Mouse (Mus musculus): Measurements from ENCODE around the gene Rbp1. TPM values are rescaled to one million over a fixed set of nuclear protein-coding genes. Genes with fewer than 3 reads are reported as not detected.

Rbp1 gene
- total and polyA plus RNA-seq, 3 experiments = 0.08 to 0.21 TPM; not detected in 1

DNA sequence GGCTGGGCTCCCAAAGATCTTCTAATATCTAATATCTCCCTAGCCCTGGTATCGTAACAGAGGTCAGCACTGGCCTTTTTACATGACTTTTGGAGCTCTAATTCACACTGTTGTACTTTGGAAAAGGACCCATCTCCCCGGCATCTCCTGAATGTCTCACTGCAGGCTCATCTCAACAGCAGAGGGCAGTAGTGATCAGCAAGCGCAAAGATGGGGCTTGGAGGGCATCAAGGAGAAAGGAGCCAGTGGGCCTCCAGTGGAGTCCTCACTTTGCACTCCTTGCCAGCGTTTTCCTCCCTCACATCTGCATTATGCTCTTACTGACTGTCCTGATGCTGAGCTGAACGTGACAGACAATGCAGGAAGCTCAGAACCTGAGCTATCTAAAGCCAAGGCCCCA is 19.9 kb downstream of the Rbp1 start:
- no peaks in the 10 kb centered on the region for H3K9me3 ChIP-seq (replicated peaks; ENCODE audit: insufficient read depth, low read length)
- no peak overlapping the region for H3K9ac ChIP-seq (ENCODE audit: control insufficient read depth, low read depth, low read length, poor library complexity, severe bottlenecking)
- H3K36me3 ChIP-seq (ENCODE audit: control insufficient read depth in 1 of 2, insufficient read depth in 2 of 2, low read length in 2 of 2) = no peaks in the 10 kb centered on the region
- TF ChIP-seq CTCF (IDR thresholded peaks at IDR 0.05 in 2 of 3, conservative IDR thresholded peaks at IDR 0.05 in 1 of 3; ENCODE audit: control insufficient read depth in 1 of 3, insufficient read depth in 1 of 3, low read depth in 2 of 3, low read length in 3 of 3, poor library complexity in 1 of 3, severe bottlenecking in 1 of 3) (peak; percentile 57 to 73 (median 69)), ZC3H11A (IDR thresholded peaks at IDR 0.05; ENCODE audit: low read depth, low read length) (peak; percentile 60), SMC3 (IDR thresholded peaks at IDR 0.05; ENCODE audit: low read depth, low read length) (peak; percentile 89), RAD21 (IDR thresholded peaks at IDR 0.05; ENCODE audit: low read depth, low read length) (peak; percentile 60), UBTF (IDR thresholded peaks at IDR 0.05; ENCODE audit: borderline replicate concordance, insufficient read depth, low read depth, low read length) (no peak)
- no peaks in the 10 kb centered on the region for H3K4me1 ChIP-seq (ENCODE audit: control insufficient read depth in 1 of 2, insufficient read depth in 2 of 2, low read length in 2 of 2)
- H3K27ac ChIP-seq (ENCODE audit: control insufficient read depth, low read depth, low read length) = no peak overlapping the region
- no peaks in the 10 kb centered on the region for H3K79me2 ChIP-seq (ENCODE audit: control insufficient read depth, insufficient read depth, low read length, poor library complexity)
- peak; percentile 23 for DNase-seq (ENCODE audit: low read depth, low spot score)
- H3K27me3 ChIP-seq (ENCODE audit: control insufficient read depth in 1 of 2, insufficient read depth in 2 of 2, low read length in 2 of 2) = no peaks in the 10 kb centered on the region
- no peak overlapping the region for H3K4me3 ChIP-seq (ENCODE audit: control insufficient read depth in 1 of 2, insufficient read depth in 1 of 2, low read depth in 2 of 2, low read length in 2 of 2)

- H3K79me2 ChIP-seq (ENCODE audit: control insufficient read depth, insufficient read depth, low read length, poor library complexity) = no peaks in the 10 kb centered on the region
- H3K9ac ChIP-seq (ENCODE audit: control insufficient read depth, low read depth, low read length, poor library complexity, severe bottlenecking) = no peak overlapping the region
- TF ChIP-seq RAD21 (IDR thresholded peaks at IDR 0.05; ENCODE audit: low read depth, low read length) = no peak
- no peak for TF ChIP-seq TCF12 (IDR thresholded peaks at IDR 0.05; ENCODE audit: low read depth, low read length)
- TF ChIP-seq CTCF (IDR thresholded peaks at IDR 0.05 in 2 of 3, conservative IDR thresholded peaks at IDR 0.05 in 1 of 3; ENCODE audit: control insufficient read depth in 1 of 3, insufficient read depth in 1 of 3, low read depth in 2 of 3, low read length in 3 of 3, poor library complexity in 1 of 3, severe bottlenecking in 1 of 3) = no peak
- no peak for TF ChIP-seq USF2 (IDR thresholded peaks at IDR 0.05; ENCODE audit: borderline replicate concordance in 1 of 2, insufficient read depth in 1 of 2, low read depth in 1 of 2, low read length in 2 of 2)
- TF ChIP-seq MAX (IDR thresholded peaks at IDR 0.05; ENCODE audit: low read length) = no peak
- no peak for TF ChIP-seq MEF2A (IDR thresholded peaks at IDR 0.05; ENCODE audit: extremely low read depth, insufficient replicate concordance, low read depth, low read length, poor library complexity, severe bottlenecking)
- no peak overlapping the region for H3K27ac ChIP-seq (ENCODE audit: control insufficient read depth, low read depth, low read length)
- no peaks in the 10 kb centered on the region for H3K36me3 ChIP-seq (ENCODE audit: control insufficient read depth in 1 of 2, insufficient read depth in 2 of 2, low read length in 2 of 2)
- H3K9me3 ChIP-seq (replicated peaks; ENCODE audit: insufficient read depth, low read length) = no peaks in the 10 kb centered on the region
- H3K27me3 ChIP-seq (ENCODE audit: control insufficient read depth in 1 of 2, insufficient read depth in 2 of 2, low read length in 2 of 2) = no peaks in the 10 kb centered on the region
- DNase-seq (ENCODE audit: low read depth, low spot score) = no peak
- no peaks in the 10 kb centered on the region for H3K4me1 ChIP-seq (ENCODE audit: control insufficient read depth in 1 of 2, insufficient read depth in 2 of 2, low read length in 2 of 2)
- no peak overlapping the region for H3K4me3 ChIP-seq (ENCODE audit: control insufficient read depth in 1 of 2, insufficient read depth in 1 of 2, low read depth in 2 of 2, low read length in 2 of 2)
Measured at GRCm38 (mm10) chr9:98445359-98446149, 22.8 kb downstream of the Rbp1 start.

DNA sequence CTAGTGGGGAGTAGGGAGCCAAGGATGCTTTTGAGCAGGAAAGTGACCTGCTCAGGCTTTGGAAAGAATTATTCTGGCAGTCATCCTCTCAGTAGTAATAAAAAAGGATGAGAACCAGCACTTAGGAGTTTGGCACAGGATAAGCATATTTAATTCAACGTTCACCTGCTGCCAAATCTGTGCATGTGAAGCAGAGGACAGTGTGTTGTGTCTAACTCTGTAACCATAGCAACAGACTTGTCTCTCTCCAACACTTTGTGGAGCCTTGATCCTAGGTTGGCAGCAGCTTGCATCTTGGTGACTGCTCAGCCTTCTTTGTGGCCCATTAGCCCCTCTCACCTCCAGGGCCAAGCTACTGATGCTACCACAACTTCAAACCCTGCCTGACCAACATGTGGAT is 28.2 kb downstream of the Rbp1 start:
- no peaks in the 10 kb centered on the region for H3K9me3 ChIP-seq (replicated peaks; ENCODE audit: insufficient read depth, low read length)
- H3K4me1 ChIP-seq (ENCODE audit: control insufficient read depth in 1 of 2, insufficient read depth in 2 of 2, low read length in 2 of 2) = no peaks in the 10 kb centered on the region
- no peak overlapping the region for H3K9ac ChIP-seq (ENCODE audit: control insufficient read depth, low read depth, low read length, poor library complexity, severe bottlenecking)
- H3K36me3 ChIP-seq (ENCODE audit: control insufficient read depth in 1 of 2, insufficient read depth in 2 of 2, low read length in 2 of 2) = no peaks in the 10 kb centered on the region
- no peak overlapping the region for H3K27ac ChIP-seq (ENCODE audit: control insufficient read depth, low read depth, low read length)
- DNase-seq (ENCODE audit: low read depth, low spot score) = no peak
- no peaks in the 10 kb centered on the region for H3K27me3 ChIP-seq (ENCODE audit: control insufficient read depth in 1 of 2, insufficient read depth in 2 of 2, low read length in 2 of 2)
- no peaks in the 10 kb centered on the region for H3K79me2 ChIP-seq (ENCODE audit: control insufficient read depth, insufficient read depth, low read length, poor library complexity)
- no peak overlapping the region for H3K4me3 ChIP-seq (ENCODE audit: control insufficient read depth in 1 of 2, insufficient read depth in 1 of 2, low read depth in 2 of 2, low read length in 2 of 2)
- TF ChIP-seq TBP (IDR thresholded peaks at IDR 0.05; ENCODE audit: low read depth, low read length) (no peak), ZMIZ1 (IDR thresholded peaks at IDR 0.05; ENCODE audit: low read depth, low read length) (no peak), ZC3H11A (IDR thresholded peaks at IDR 0.05; ENCODE audit: low read depth, low read length) (no peak), MYB (IDR thresholded peaks at IDR 0.05; ENCODE audit: low read depth, low read length) (no peak), KAT2A (conservative IDR thresholded peaks at IDR 0.05; ENCODE audit: low read depth, low read length) (no peak), BHLHE40 (IDR thresholded peaks at IDR 0.05; ENCODE audit: borderline replicate concordance, low read depth, low read length) (no peak), MYC (IDR thresholded peaks at IDR 0.05; ENCODE audit: low read depth, low read length) (no peak), RCOR1 (IDR thresholded peaks at IDR 0.05; ENCODE audit: low read depth, low read length) (no peak), TCF12 (IDR thresholded peaks at IDR 0.05; ENCODE audit: low read depth, low read length) (no peak), MAX (IDR thresholded peaks at IDR 0.05; ENCODE audit: low read length) (no peak), NRF1 (IDR thresholded peaks at IDR 0.05; ENCODE audit: insufficient read depth, low read depth, low read length, poor library complexity, severe bottlenecking) (no peak), EP300 (IDR thresholded peaks at IDR 0.05; ENCODE audit: low read depth in 1 of 2, low read length in 2 of 2) (no peak), ZKSCAN1 (IDR thresholded peaks at IDR 0.05; ENCODE audit: low read depth, low read length) (no peak), RAD21 (IDR thresholded peaks at IDR 0.05; ENCODE audit: low read depth, low read length) (no peak), NELFE (IDR thresholded peaks at IDR 0.05; ENCODE audit: low read depth, low read length) (no peak), TAL1 (IDR thresholded peaks at IDR 0.05; ENCODE audit: low read length) (no peak), USF1 (IDR thresholded peaks at IDR 0.05; ENCODE audit: low read depth, low read length) (no peak)

Data from MEL (cell line).